13 mouse cellular contexts compared by ENCODE assay signal in the genomic region with DNA sequence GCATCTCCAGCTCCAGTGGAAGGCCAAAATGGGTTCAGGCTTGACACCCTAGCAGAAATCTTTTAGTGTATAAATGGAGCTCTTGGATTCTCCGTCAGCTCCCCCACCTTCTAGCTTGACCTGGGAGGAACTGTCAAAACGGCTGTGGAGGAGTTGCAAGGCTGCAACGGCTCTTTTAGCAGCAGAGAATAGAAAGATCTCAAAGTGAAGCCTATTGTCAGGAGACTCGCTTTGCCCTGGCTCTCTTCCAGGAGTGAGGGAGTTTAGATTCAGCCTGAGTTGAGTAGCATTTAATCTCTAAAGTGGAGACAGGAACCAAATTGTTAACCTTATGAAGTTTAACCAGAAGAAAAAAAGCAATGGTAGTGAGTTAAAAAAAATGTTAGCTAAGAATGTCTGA.
DNase-seq lines count a peak whose midpoint lies in the region; ATAC-seq and TF ChIP-seq lines count a peak whose summit lies in the region.
"Had no signal": no experiment of that assay in that cellular context is flagged by ENCODE, and none has a peak within 500 bp of the region (broad histone marks: within the 10 kb centered on the region; RNA-seq: fewer than 3 reads in every experiment).

No protein-coding gene starts in this region.

- H3K27me3 ChIP-seq in hindbrain, embryonic 14.5 days (ENCODE audit: control insufficient read depth, insufficient read depth, low read length), result no peaks in the 10 kb centered on the region
- H3K27me3 ChIP-seq in hindbrain, embryonic 10.5 days (ENCODE audit: insufficient read depth, poor library complexity, severe bottlenecking), result no peaks in the 10 kb centered on the region
- no peaks in the 10 kb centered on the region for H3K27me3 ChIP-seq in midbrain, postnatal 0 days (ENCODE audit: insufficient read depth, low read length)
- H3K27me3 ChIP-seq in midbrain, embryonic 10.5 days (ENCODE audit: low read depth, poor library complexity, severe bottlenecking), result no peaks in the 10 kb centered on the region
- no peaks in the 10 kb centered on the region for H3K27me3 ChIP-seq in stomach, postnatal 0 days (ENCODE audit: control insufficient read depth, insufficient read depth, low read length)
- H3K27me3 ChIP-seq: limb, embryonic 13.5 days had no signal

- no peak overlapping the region for H3K9ac ChIP-seq in hindbrain, embryonic 14.5 days
- no peak overlapping the region for H3K9ac ChIP-seq in midbrain, postnatal 0 days (replicated peaks; ENCODE audit: low read length, poor library complexity, severe bottlenecking)
- 0 out of 2 replicates have a peak overlapping the region, but pooled peaks have one; percentile 13 for H3K9ac ChIP-seq in stomach, postnatal 0 days (ENCODE audit: low read length)
- H3K9ac ChIP-seq: limb, embryonic 13.5 days had no signal

- no peak overlapping the region for H3K4me3 ChIP-seq in hindbrain, embryonic 14.5 days (replicated peaks; ENCODE audit: low read length)
- no peak overlapping the region for H3K4me3 ChIP-seq in hindbrain, embryonic 10.5 days
- no peak overlapping the region for H3K4me3 ChIP-seq in midbrain, postnatal 0 days (ENCODE audit: low read depth, low read length)
- no peak overlapping the region for H3K4me3 ChIP-seq in midbrain, embryonic 10.5 days
- no peak overlapping the region for H3K4me3 ChIP-seq in stomach, postnatal 0 days (ENCODE audit: low read depth, low read length)
- H3K4me3 ChIP-seq: limb, embryonic 13.5 days had no signal

- peak; percentile 13 to 25 for DNase-seq in cerebellum, postnatal 10 days
- no peak for DNase-seq in cerebellum, adult 11 months
- DNase-seq in hindbrain, embryonic 14.5 days (ENCODE audit: low spot score), result peak; percentile 27
- DNase-seq in hindbrain, embryonic 10.5 days (ENCODE audit: low spot score), result no peak
- DNase-seq in midbrain, postnatal 0 days (ENCODE audit: low spot score), result peak; percentile 17
- no peak for DNase-seq in midbrain, embryonic 10.5 days (ENCODE audit: low spot score)
- no peak for DNase-seq in stomach, postnatal 0 days (ENCODE audit: low spot score)
- DNase-seq in layer of hippocampus, postnatal 36 days, result no peak
- DNase-seq: lung, postnatal 14 days had no signal

- no peaks in the 10 kb centered on the region for H3K36me3 ChIP-seq in hindbrain, embryonic 14.5 days (replicated peaks; ENCODE audit: control insufficient read depth, insufficient read depth)
- no peaks in the 10 kb centered on the region for H3K36me3 ChIP-seq in hindbrain, embryonic 10.5 days
- H3K36me3 ChIP-seq in midbrain, postnatal 0 days (ENCODE audit: insufficient read depth, low read length), result no peaks in the 10 kb centered on the region
- H3K36me3 ChIP-seq in midbrain, embryonic 10.5 days, result no peaks in the 10 kb centered on the region
- H3K36me3 ChIP-seq in stomach, postnatal 0 days (ENCODE audit: control insufficient read depth, insufficient read depth, low read length), result no peaks in the 10 kb centered on the region
- H3K36me3 ChIP-seq: G1E; limb, embryonic 13.5 days had no signal

- H3K4me1 ChIP-seq in hindbrain, embryonic 14.5 days (replicated peaks; ENCODE audit: control insufficient read depth, insufficient read depth, low read length), result no peaks in the 10 kb centered on the region
- peaks cover 4% of the 10 kb centered on the region; the same call in 1 of the 2 replicates for H3K4me1 ChIP-seq in hindbrain, embryonic 10.5 days (replicated peaks)
- no peaks in the 10 kb centered on the region for H3K4me1 ChIP-seq in midbrain, postnatal 0 days (ENCODE audit: insufficient read depth, low read length)
- 0 out of 2 replicates have a peak, but pooled peaks cover 4% of the 10 kb centered on the region for H3K4me1 ChIP-seq in midbrain, embryonic 10.5 days
- H3K4me1 ChIP-seq in stomach, postnatal 0 days (replicated peaks; ENCODE audit: control insufficient read depth, insufficient read depth), result no peaks in the 10 kb centered on the region
- H3K4me1 ChIP-seq: limb, embryonic 13.5 days had no signal

- no peak for ATAC-seq in hindbrain, embryonic 14.5 days (ENCODE audit: low FRiP score)
- no peak for ATAC-seq in midbrain, postnatal 0 days (ENCODE audit: low FRiP score)
- no peak for ATAC-seq in stomach, postnatal 0 days (ENCODE audit: low FRiP score, low TSS enrichment)
- ATAC-seq: activated CD4-positive, CD25-positive, alpha-beta regulatory T cell, adult 4 months; intestine, embryonic 16.5 days had no signal

- H3K27ac ChIP-seq in hindbrain, embryonic 14.5 days, result no peak overlapping the region
- H3K27ac ChIP-seq in hindbrain, embryonic 10.5 days, result no peak overlapping the region
- H3K27ac ChIP-seq in midbrain, postnatal 0 days (ENCODE audit: low read depth, low read length), result no peak overlapping the region
- no peak overlapping the region for H3K27ac ChIP-seq in midbrain, embryonic 10.5 days (replicated peaks)
- H3K27ac ChIP-seq in stomach, postnatal 0 days (replicated peaks), result no peak overlapping the region
- H3K27ac ChIP-seq: limb, embryonic 13.5 days had no signal

- TF ChIP-seq CTCF in midbrain, postnatal 0 days (IDR thresholded peaks at IDR 0.05), result no peak
- no peak for TF ChIP-seq CTCF in stomach, postnatal 0 days (IDR thresholded peaks at IDR 0.05; ENCODE audit: low read depth)

- WGBS in hindbrain, embryonic 14.5 days, result 16% methylated on average over 4 of the region's 4 CpGs
- 29% methylated on average over 4 of the region's 4 CpGs for WGBS in hindbrain, embryonic 10.5 days
- 14% methylated on average over 4 of the region's 4 CpGs for WGBS in midbrain, postnatal 0 days
- 39% methylated on average over 4 of the region's 4 CpGs for WGBS in midbrain, embryonic 10.5 days
- WGBS in stomach, postnatal 0 days, result 17% methylated on average over 4 of the region's 4 CpGs

- H3K9me3 ChIP-seq in hindbrain, embryonic 14.5 days (ENCODE audit: control insufficient read depth, low read length), result no peaks in the 10 kb centered on the region
- H3K9me3 ChIP-seq in hindbrain, embryonic 10.5 days, result no peaks in the 10 kb centered on the region
- H3K9me3 ChIP-seq in midbrain, postnatal 0 days (ENCODE audit: low read length), result no peaks in the 10 kb centered on the region
- no peaks in the 10 kb centered on the region for H3K9me3 ChIP-seq in midbrain, embryonic 10.5 days (replicated peaks)
- no peaks in the 10 kb centered on the region for H3K9me3 ChIP-seq in stomach, postnatal 0 days (ENCODE audit: control insufficient read depth, low read length)
- H3K9me3 ChIP-seq: G1E; limb, embryonic 13.5 days had no signal

- no peak overlapping the region for H3K4me2 ChIP-seq in hindbrain, embryonic 14.5 days (replicated peaks)
- no peak overlapping the region for H3K4me2 ChIP-seq in midbrain, postnatal 0 days (ENCODE audit: low read depth, low read length, poor library complexity, severe bottlenecking)
- H3K4me2 ChIP-seq in stomach, postnatal 0 days (replicated peaks; ENCODE audit: low read depth), result no peak overlapping the region
- H3K4me2 ChIP-seq: limb, embryonic 13.5 days had no signal

- no peak for TF ChIP-seq EP300 in stomach, postnatal 0 days (optimal IDR thresholded peaks at IDR 0.05)

Comparison
In these comparisons a context has a peak if more than half of its experiments do, and no peak if none do; other contexts are left out.
1. DNase-seq: peak in cerebellum, postnatal 10 days (2 of 2), hindbrain, embryonic 14.5 days (single experiment) and midbrain, postnatal 0 days (single experiment); none in cerebellum, adult 11 months (single experiment), hindbrain, embryonic 10.5 days (single experiment), midbrain, embryonic 10.5 days (single experiment), stomach, postnatal 0 days (single experiment) and layer of hippocampus, postnatal 36 days (0 of 2).